Mouse (Mus musculus) limb, embryonic 12.5 days (tissue): ENCODE measurements around the gene Slc25a44. TPM values are rescaled to one million over a fixed set of nuclear protein-coding genes. Genes with fewer than 3 reads are reported as not detected.
"Not testable (repeated sequence)": the region's sequence is repeated elsewhere in the genome, so short reads cannot be mapped to it uniquely, and the experiment has no call there.

Experiments
- ATAC-seq: fragments of 200-750 bp; cut with Nextera tagmentation; 2 replicates; pipeline ENCODE4 v1.8.0; 2017; ENCODE audit warnings: low read depth, moderate TSS enrichment; ENCODE audit not compliant: insufficient number of reproducible peaks, insufficient read depth, low FRiP score, low TSS enrichment
- H3K27ac ChIP-seq: fragments of 300-500 bp; sonication (generic); 2 replicates; pipeline ENCODE4 v1.5.1; 2016; ENCODE audit warnings: mild to moderate bottlenecking, moderate library complexity
- H3K27me3 ChIP-seq: fragments of 300-500 bp; sonication (generic); 2 replicates; pipeline ENCODE4 v1.6.1; 2016; ENCODE audit warnings: mild to moderate bottlenecking, moderate library complexity
- H3K36me3 ChIP-seq: fragments of 300-500 bp; sonication (generic); 2 replicates; pipeline ENCODE4 v1.6.1; 2016; ENCODE audit warnings: mild to moderate bottlenecking, moderate library complexity
- H3K4me1 ChIP-seq: fragments of 300-500 bp; sonication (generic); replicated peaks from 2 replicates; pipeline ENCODE4 v1.6.1; 2016
- H3K4me2 ChIP-seq: fragments of 300-500 bp; sonication (generic); 2 replicates; pipeline ENCODE4 v1.6.1; 2016; ENCODE audit warnings: mild to moderate bottlenecking, moderate library complexity
- H3K4me3 ChIP-seq: fragments of 300-500 bp; sonication (generic); replicated peaks from 2 replicates; pipeline ENCODE4 v1.5.1; 2016; ENCODE audit warnings: mild to moderate bottlenecking
- H3K9ac ChIP-seq: fragments of 300-500 bp; sonication (generic); replicated peaks from 2 replicates; pipeline ENCODE4 v1.6.1; 2016; ENCODE audit warnings: mild to moderate bottlenecking, moderate library complexity
- H3K9me3 ChIP-seq: fragments of 300-500 bp; sonication (generic); 2 replicates; pipeline ENCODE4 v1.6.1; 2016; ENCODE audit warnings: mild to moderate bottlenecking, moderate library complexity
- WGBS: fragments of 180-500 bp; shearing (Covaris S2); methylation state at CpG from one replicate; pipeline ENCODE4 v1.1.7; 2016; 5-methylcytosine and 5-hydroxymethylcytosine counted together
- polyA plus RNA-seq: library from polyadenylated mRNA; unstranded; fragments of >200 nt; fragmentation: Nextera tagmentation; extraction: Ambion mirVana; gene quantifications from 2 replicates; pipeline ENCODE4 v1.2.1, GENCODE M21; 2016

The Slc25a44 gene
- polyA plus RNA-seq, 1 experiment from 2014 or later = 13.7 TPM

DNA sequence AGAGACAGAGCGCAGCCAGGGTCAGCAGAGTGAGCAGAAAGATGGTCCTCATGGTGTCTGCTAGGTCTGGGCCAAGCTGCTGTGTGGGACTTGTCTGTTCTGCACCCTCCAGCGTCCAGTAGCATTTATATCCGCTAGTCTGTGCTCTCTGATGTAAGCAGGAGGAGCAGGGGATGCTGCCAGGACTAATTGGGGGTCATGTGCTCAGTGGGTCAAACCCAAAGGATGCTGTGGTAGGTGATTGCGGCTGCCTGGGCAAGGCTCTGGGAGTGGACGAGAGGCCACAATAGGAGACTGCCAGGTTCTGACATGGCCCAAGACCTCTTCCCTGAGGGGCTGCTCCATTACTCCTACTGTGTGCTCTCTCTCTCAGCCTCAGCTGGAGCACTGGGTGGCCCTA lies 40.6 kb downstream of the Slc25a44 start, which contains the start of gene Bglap:
Gene Bglap (minus strand): TSS at position 101 of the 400 bp plus-strand sequence.
- ATAC-seq = no peak
- no peaks in the 10 kb centered on the region; the same call in 1 of the 2 replicates for H3K27me3 ChIP-seq
- H3K27ac ChIP-seq = no peak within 1 kb of the TSS
- no peak within 1 kb of the TSS for H3K9ac ChIP-seq
- H3K36me3 ChIP-seq = no peaks in the 10 kb centered on the region
- H3K4me3 ChIP-seq = no peak within 1 kb of the TSS
- 0 out of 2 replicates have a peak, but pooled peaks cover 3% of the 10 kb centered on the region for H3K4me1 ChIP-seq
- no peak within 1 kb of the TSS for H3K4me2 ChIP-seq
- H3K9me3 ChIP-seq = no peaks in the 10 kb centered on the region
- 75% methylated on average over 5 of the region's 5 CpGs for WGBS

GRCm38 (mm10) chr3:88382383-88382782 lies 42.6 kb downstream of the Slc25a44 start:
- not testable (repeated sequence) for H3K4me1 ChIP-seq, H3K9ac ChIP-seq, H3K9me3 ChIP-seq, H3K4me3 ChIP-seq, H3K27me3 ChIP-seq, ATAC-seq, H3K36me3 ChIP-seq, H3K27ac ChIP-seq
- 45% methylated on average over 2 of the region's 7 CpGs for WGBS
- peak overlapping the region; percentile 59; the same call in 1 of the 2 replicates for H3K4me2 ChIP-seq

- 8% methylated on average over 20 of the region's 22 CpGs for WGBS
- H3K4me1 ChIP-seq, H3K36me3 ChIP-seq, H3K27me3 ChIP-seq, H3K27ac ChIP-seq, H3K9me3 ChIP-seq: not testable (repeated sequence)
- Histone ChIP-seq H3K4me3 (peak overlapping the region; percentile 31), H3K9ac (0 out of 2 replicates have a peak overlapping the region, but pooled peaks have one; percentile 31), H3K4me2 (peak overlapping the region; percentile 59)
- ATAC-seq = peak; percentile 77
Observed at GRCm38 (mm10) chr3:88381389-88382315, 43.3 kb downstream of the Slc25a44 start.

- not testable (repeated sequence) for H3K9me3 ChIP-seq, H3K27ac ChIP-seq, H3K4me3 ChIP-seq, H3K4me1 ChIP-seq, H3K36me3 ChIP-seq, H3K27me3 ChIP-seq, H3K9ac ChIP-seq, ATAC-seq, H3K4me2 ChIP-seq
- WGBS = 78% methylated on average over 5 of the region's 5 CpGs
Observed at GRCm38 (mm10) chr3:88378599-88378998, 46.3 kb downstream of the Slc25a44 start, which contains the start of gene Bglap2. Bglap2 (minus strand) TSS chr3:88378699.

DNA sequence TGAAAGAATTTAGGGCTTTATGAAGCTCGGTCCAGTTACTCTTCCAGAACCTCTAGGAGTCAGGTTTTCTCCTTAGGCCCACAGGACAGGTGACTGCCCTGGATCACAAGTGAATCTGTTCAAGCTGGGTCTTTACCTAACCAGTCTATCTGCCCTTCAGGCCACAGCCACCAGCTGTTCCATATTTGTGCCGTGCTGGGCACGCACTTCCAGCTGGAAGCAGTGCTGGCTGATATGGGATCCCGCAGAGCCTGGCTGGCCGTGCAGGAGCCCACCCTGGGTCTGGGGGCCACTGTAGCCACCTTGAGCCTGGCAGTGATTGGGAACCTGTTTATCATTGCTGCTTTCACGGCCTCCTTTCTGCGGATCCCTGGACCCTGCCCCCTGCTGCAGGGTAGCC lies 48.3 kb downstream of the Slc25a44 start:
- not testable (repeated sequence) for H3K27me3 ChIP-seq, H3K9me3 ChIP-seq, H3K9ac ChIP-seq, H3K4me1 ChIP-seq, H3K27ac ChIP-seq, H3K36me3 ChIP-seq
- H3K4me2 ChIP-seq = peak overlapping the region; percentile 49
- ATAC-seq = peak; percentile 22; the same call in 1 of the 2 replicates
- H3K4me3 ChIP-seq = peak overlapping the region; percentile 18; the same call in 1 of the 2 replicates
- 16% methylated on average over 6 of the region's 7 CpGs for WGBS

- H3K4me2 ChIP-seq = peak overlapping the region; percentile 49
- H3K4me1 ChIP-seq, H3K36me3 ChIP-seq, H3K27me3 ChIP-seq, H3K9me3 ChIP-seq: not testable (repeated sequence)
- 12% methylated on average over 19 of the region's 19 CpGs for WGBS
- H3K27ac ChIP-seq = peak overlapping the region; percentile 23; the same call in 1 of the 2 replicates
- peak overlapping the region; percentile 18 for H3K4me3 ChIP-seq
- H3K9ac ChIP-seq = 0 out of 2 replicates have a peak overlapping the region, but pooled peaks have one; percentile 23
- peak; percentile 88 for ATAC-seq
Observed at GRCm38 (mm10) chr3:88375750-88376626, 49.0 kb downstream of the Slc25a44 start.

DNA sequence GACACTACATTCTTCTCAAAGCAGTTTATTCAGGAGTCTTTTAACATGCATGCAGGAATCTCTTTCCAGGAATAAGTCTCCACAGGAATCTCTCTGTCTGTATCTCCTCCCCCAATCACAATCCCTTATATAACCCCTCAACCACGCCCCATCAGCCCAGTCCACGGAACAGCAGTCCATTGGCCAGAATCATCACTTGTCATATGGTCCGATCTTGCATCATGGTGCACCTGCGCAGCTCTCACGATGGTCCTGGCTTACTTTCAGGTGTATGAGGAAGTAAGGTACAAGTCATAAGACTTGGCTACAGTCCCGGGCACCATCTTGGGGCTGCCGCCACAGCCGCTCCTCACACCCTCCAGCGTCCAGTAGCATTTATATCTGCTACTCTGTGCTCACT lies 52.3 kb downstream of the Slc25a44 start, which contains the start of gene Bglap3:
Gene Bglap3 (minus strand): TSS at position 101 of the 400 bp plus-strand sequence.
- H3K4me3 ChIP-seq, H3K4me1 ChIP-seq, H3K27me3 ChIP-seq, H3K4me2 ChIP-seq, ATAC-seq, H3K9ac ChIP-seq, H3K27ac ChIP-seq, H3K36me3 ChIP-seq: not testable (repeated sequence)
- peaks cover 10% of the 10 kb centered on the region for H3K9me3 ChIP-seq
- WGBS = 94% methylated on average over 9 of the region's 9 CpGs

- ATAC-seq = not testable (repeated sequence)
Observed at GRCm38 (mm10) chr3:88368511-88368910, 56.4 kb downstream of the Slc25a44 start.

DNA sequence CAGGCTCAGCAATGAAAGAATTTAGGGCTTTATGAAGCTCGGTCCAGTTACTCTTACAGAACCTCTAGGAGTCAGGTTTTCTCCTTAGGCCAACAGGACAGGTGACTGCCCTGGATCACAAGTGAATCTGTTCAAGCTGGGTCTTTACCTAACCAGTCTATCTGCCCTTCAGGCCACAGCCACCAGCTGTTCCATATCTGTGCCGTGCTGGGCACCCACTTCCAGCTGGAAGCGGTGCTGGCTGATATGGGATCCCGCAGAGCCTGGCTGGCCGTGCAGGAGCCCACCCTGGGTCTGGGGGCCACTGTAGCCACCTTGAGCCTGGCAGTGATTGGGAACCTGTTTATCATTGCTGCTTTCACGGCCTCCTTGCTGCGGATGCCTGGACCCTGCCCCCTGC lies 57.4 kb downstream of the Slc25a44 start:
- peaks cover 33% of the 10 kb centered on the region for H3K27me3 ChIP-seq
- peaks cover 10% of the 10 kb centered on the region for H3K9me3 ChIP-seq
- peak overlapping the region; percentile 54 for H3K4me2 ChIP-seq
- H3K36me3 ChIP-seq, H3K9ac ChIP-seq, H3K4me1 ChIP-seq, ATAC-seq, H3K27ac ChIP-seq, H3K4me3 ChIP-seq: not testable (repeated sequence)
- WGBS = 47% methylated on average over 4 of the region's 7 CpGs

More at GRCm38 (mm10) chr3:88368511-88368910, 56.4 kb downstream of the Slc25a44 start:
- WGBS = 83% methylated on average over 7 of the region's 7 CpGs
- H3K9ac ChIP-seq, H3K4me2 ChIP-seq, H3K4me1 ChIP-seq, H3K4me3 ChIP-seq, H3K27ac ChIP-seq, H3K36me3 ChIP-seq: not testable (repeated sequence)
- Histone ChIP-seq H3K27me3 (peaks cover 33% of the 10 kb centered on the region), H3K9me3 (peaks cover 10% of the 10 kb centered on the region)

GRCm38 (mm10) chr3:88366830-88367428 lies 58.0 kb downstream of the Slc25a44 start:
- H3K27ac ChIP-seq, H3K36me3 ChIP-seq, H3K4me1 ChIP-seq, H3K9ac ChIP-seq: not testable (repeated sequence)
- Histone ChIP-seq H3K9me3 (peaks cover 10% of the 10 kb centered on the region), H3K4me2 (peak overlapping the region; percentile 54), H3K27me3 (peaks cover 33% of the 10 kb centered on the region), H3K4me3 (peak overlapping the region; percentile 27)
- ATAC-seq = peak; percentile 67; the same call in 1 of the 2 replicates
- 6% methylated on average over 21 of the region's 22 CpGs for WGBS
